Mouse (Mus musculus) central nervous system, embryonic 18 days (tissue): Measurements from ENCODE around the gene Pelp1. TPM values are rescaled to one million over a fixed set of nuclear protein-coding genes. Genes with fewer than 3 reads are reported as not detected.

Source experiments
- polyA plus RNA-seq: library from polyadenylated mRNA; depleted of rRNA; stranded (reverse); fragments of >200 nt; gene quantifications from 2 replicates; pipeline ENCODE4 v1.2.3, GENCODE M21; 2012; rRNA removed

The Pelp1 gene
- polyA plus RNA-seq = 22.4 and 26.1 TPM in 2 replicates

DNA sequence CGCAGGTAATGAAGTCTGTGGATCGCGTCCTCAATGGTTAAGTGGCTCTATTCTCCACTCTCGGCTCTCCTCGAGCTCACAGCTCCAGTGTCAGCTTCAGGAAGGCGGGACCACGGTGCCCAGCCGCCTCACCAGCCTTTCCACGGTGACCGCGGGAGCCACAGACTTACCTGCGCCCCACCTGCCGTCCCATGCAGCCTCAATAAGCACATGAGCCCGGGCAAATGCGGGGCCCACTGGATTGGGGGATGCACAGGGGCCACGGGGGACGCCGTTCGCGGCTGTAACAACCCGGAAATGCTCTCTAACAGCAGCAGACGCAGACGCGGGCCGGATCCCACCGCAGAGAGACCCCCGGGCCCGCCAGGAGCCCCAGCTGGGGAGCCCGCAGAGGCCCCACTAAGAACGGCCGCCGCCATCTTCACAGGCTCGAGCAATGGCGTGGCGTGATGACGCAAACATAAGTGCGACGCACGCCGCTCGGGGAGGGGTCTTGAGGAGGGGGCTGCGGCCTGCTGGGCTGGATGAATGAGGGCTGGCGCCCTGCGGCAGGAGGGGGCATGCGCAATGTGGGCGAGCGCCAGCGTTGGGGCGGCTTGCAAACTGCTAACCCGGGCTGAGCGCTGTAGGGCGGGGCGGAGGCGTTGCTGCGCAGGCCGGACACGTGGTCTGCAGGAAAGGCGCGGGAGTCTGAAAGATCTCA lies at the start of gene Pelp1:
Gene Pelp1 (minus strand): TSS at position 438 of the 703 bp plus-strand sequence.

DNA sequence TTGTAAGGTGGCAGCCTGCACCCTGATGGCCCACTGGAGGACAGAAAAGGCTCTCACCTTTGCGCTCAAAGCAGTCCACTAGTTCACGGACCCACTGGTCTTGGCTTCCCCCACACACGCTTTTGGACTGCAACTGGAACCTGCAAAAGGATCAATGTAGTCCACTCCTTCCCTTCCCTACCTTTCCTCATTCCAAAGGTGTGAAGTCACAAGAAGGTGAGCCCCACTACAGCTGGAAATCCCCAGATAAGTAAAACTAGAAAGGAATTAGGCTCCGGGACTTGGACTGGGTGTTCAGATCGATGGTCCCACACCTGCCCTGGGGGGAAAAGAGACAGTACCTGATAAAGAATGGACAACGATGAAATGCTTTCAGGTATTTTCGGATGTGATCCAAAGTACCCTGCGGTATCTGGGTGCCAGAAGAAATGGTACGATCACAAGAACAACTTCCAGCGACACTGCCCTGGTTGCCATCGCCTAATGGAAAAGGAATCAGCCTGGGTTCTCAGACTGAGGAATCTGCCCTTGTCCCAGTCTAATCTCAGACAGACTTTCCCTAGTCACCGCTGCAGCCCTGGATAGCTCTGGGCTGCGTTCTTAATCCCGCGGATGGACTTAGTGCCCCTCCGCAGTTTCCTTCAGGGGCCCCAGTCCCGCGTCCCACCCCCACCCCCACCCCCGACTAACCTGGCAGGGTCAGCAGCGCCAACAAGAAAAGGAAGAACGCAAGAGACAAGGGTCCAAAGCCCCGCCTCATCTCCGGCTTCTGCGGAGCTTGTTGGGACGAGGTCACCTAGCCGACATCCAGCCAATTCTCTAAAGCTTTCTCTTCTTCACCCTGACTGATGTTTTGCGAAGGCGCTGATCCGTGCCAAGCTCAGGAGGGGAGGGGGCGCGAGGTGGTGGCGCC lies 49.1 kb upstream of the Pelp1 start, which contains the start of gene Zmynd15:
Gene Zmynd15 (plus strand): TSS at position 746 of the 913 bp plus-strand sequence.

GRCm38 (mm10) chr11:70451797-70452498 lies 42.1 kb upstream of the Pelp1 start, which contains the start of gene Med11:
Gene Med11, plus strand, starts transcription at chr11:70451919.

DNA sequence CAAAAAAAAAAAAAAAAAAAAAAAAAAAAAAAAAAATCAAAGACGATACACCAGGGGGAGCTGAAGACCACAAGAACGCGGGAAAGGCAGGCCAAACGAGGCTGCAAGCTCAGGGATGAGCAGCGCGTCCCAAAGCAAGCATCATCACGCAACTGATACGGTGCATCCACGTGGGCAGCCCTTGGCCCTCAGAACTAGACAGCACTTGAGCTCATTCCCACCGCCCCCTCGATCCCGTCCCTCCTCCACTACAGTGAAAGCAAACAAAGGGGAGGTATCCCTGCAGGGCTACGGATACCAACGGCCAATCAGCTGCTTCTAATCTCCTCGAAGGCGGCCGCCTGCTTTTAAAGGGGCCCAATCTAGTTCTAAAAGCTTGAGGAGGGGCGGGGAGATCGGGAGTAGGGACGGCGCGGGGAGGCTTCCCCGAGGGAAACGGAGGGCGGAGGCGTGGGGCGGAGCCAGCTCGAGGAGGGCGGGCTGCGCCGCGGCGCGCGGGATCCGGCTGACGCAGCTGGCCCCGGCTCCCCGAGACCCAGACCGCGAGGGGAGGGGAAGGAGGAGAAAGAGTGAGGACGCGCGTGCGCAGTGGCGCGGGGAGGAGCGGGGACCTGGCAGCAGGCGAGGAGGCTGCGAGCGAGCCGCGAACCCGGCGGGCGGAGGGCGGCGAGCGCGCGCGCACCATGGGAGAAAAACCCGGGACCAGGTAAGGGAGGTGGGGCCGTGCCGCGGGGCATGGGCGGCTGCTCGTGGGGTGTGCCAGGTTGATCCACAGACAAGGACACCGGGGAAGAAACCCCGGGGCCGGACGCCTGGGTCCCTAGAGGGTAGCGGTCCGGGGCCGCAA lies 22.4 kb upstream of the Pelp1 start, which contains the start of gene Arrb2:
Gene Arrb2 (plus strand): TSS at position 588 of the 847 bp plus-strand sequence.

GRCm38 (mm10) chr11:70351868-70352267 lies 58.0 kb downstream of the Pelp1 start, which contains the start of gene Alox15:
Gene Alox15, minus strand, starts transcription at chr11:70352031.

Other genes with a start within 250 kb of the Pelp1 start
- 16.9 and 18.9 TPM in 2 replicates for gene Slc16a11, start 197.3 kb downstream of the Pelp1 start, polyA plus RNA-seq
- gene Slc16a13, start 189.0 kb downstream of the Pelp1 start, polyA plus RNA-seq = 10.1 and 12.7 TPM in 2 replicates
- 5.1 and 5.5 TPM in 2 replicates for gene Bcl6b, start 180.2 kb downstream of the Pelp1 start, polyA plus RNA-seq
- 150 and 160 TPM in 2 replicates for gene 0610010K14Rik, start 172.1 kb downstream of the Pelp1 start, polyA plus RNA-seq
- gene Gm21988, start 170.2 kb downstream of the Pelp1 start, polyA plus RNA-seq = 12.2 and 12.8 TPM in 2 replicates
- 122 and 145 TPM in 2 replicates for gene Rnasek, start 170.2 kb downstream of the Pelp1 start, polyA plus RNA-seq
- 0.45 and 0.60 TPM in 2 replicates for gene Alox12, start 154.7 kb downstream of the Pelp1 start, polyA plus RNA-seq
- gene Alox12e, start 87.4 kb downstream of the Pelp1 start, polyA plus RNA-seq = 0.03 TPM in 1 of 2 replicates, not detected in the other
- gene Alox15, start 58.0 kb downstream of the Pelp1 start, polyA plus RNA-seq = 0.12 and 0.45 TPM in 2 replicates
- 64.3 and 77.9 TPM in 2 replicates for gene Arrb2, start 22.6 kb upstream of the Pelp1 start, polyA plus RNA-seq
- 29.5 and 33.2 TPM in 2 replicates for gene Med11, start 41.9 kb upstream of the Pelp1 start, polyA plus RNA-seq
- gene Zmynd15, start 49.4 kb upstream of the Pelp1 start, polyA plus RNA-seq = 1.4 and 1.6 TPM in 2 replicates
- 2.1 and 4.0 TPM in 2 replicates for gene Cxcl16, start 50.0 kb upstream of the Pelp1 start, polyA plus RNA-seq
- gene Tm4sf5, start 95.2 kb upstream of the Pelp1 start, polyA plus RNA-seq = 5.3 and 6.0 TPM in 2 replicates
- 0.17 TPM in 1 of 2 replicates, not detected in the other for gene Vmo1, start 104.6 kb upstream of the Pelp1 start, polyA plus RNA-seq
- not detected in 2 replicates for gene Gltpd2, start 109.2 kb upstream of the Pelp1 start, polyA plus RNA-seq
- 411 and 440 TPM in 2 replicates for gene Psmb6, start 115.3 kb upstream of the Pelp1 start, polyA plus RNA-seq
- not detected in 2 replicates for gene Gm40193, start 122.9 kb upstream of the Pelp1 start, polyA plus RNA-seq
- 30.0 and 37.4 TPM in 2 replicates for gene Pld2, start 130.0 kb upstream of the Pelp1 start, polyA plus RNA-seq
- 97.3 and 104 TPM in 2 replicates for gene Mink1, start 152.8 kb upstream of the Pelp1 start, polyA plus RNA-seq
- 0.12 TPM in 1 of 2 replicates, not detected in the other for gene 4930544D05Rik, start 205.8 kb upstream of the Pelp1 start, polyA plus RNA-seq
- 0.13 and 0.53 TPM in 2 replicates for gene Chrne, start 209.2 kb upstream of the Pelp1 start, polyA plus RNA-seq
- gene Gp1ba, start 229.1 kb upstream of the Pelp1 start, polyA plus RNA-seq = 0.05 TPM in 1 of 2 replicates, not detected in the other
- 96.5 and 96.7 TPM in 2 replicates for gene Rnf167, start 237.2 kb upstream of the Pelp1 start, polyA plus RNA-seq
- 113 and 117 TPM in 2 replicates for gene Slc25a11, start 237.4 kb upstream of the Pelp1 start, polyA plus RNA-seq
- gene Pfn1, start 244.6 kb upstream of the Pelp1 start, polyA plus RNA-seq = 321 and 340 TPM in 2 replicates
- gene Eno3, start 247.2 kb upstream of the Pelp1 start, polyA plus RNA-seq = 17.5 and 44.8 TPM in 2 replicates